ENCODE assay signal across 13 mouse cellular contexts in the genomic region with DNA sequence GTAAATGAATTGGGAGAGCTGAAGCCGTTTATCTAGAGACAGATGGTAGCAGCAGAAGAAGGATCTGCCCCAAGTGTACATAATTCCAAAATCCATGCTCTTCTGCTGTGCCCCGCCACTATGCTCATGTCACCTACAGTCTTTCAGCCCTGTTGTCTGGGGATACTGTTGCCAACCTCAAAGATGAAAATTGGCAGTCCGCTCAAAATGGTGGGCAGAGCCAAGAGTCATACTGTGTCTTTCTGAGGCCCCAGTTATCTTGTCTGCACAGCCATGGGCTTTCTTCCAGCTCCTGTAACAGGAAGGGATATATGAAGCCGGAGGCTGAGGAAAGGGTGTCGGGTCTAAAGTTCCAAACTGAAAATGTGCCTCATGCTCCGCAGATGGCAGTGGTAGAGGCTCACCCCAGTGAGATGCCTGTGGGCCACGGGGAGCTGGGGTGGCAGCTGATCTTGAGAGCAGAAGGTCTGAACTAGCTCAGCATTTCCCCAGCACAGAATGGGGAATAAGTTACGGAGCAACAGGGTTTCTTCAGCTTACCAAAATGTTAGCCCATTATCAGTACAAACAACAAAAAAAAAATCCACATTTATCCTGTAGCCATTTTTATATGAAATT.
DNase-seq lines count a peak whose midpoint lies in the region; ATAC-seq lines count a peak whose summit lies in the region.
"Had no signal": no experiment of that assay in that cellular context is flagged by ENCODE, and none has a peak within 500 bp of the region (broad histone marks: within the 10 kb centered on the region; RNA-seq: fewer than 3 reads in every experiment).

No protein-coding gene starts in this region.

- no peaks in the 10 kb centered on the region for H3K36me3 ChIP-seq in kidney, embryonic 16.5 days (ENCODE audit: insufficient read depth, low read length)
- H3K36me3 ChIP-seq: limb, embryonic 12.5 days; stomach, embryonic 15.5 days had no signal

- H3K27ac ChIP-seq in kidney, embryonic 16.5 days (ENCODE audit: low read length) = no peak overlapping the region
- H3K27ac ChIP-seq: kidney, postnatal 0 days; limb, embryonic 12.5 days; stomach, embryonic 15.5 days had no signal

- H3K9ac ChIP-seq in kidney, embryonic 16.5 days (replicated peaks; ENCODE audit: low read length) = no peak overlapping the region
- H3K9ac ChIP-seq: limb, embryonic 12.5 days; stomach, embryonic 15.5 days had no signal

- H3K27me3 ChIP-seq in kidney, embryonic 16.5 days (ENCODE audit: insufficient read depth, low read length) = no peaks in the 10 kb centered on the region
- H3K27me3 ChIP-seq: limb, embryonic 12.5 days; stomach, embryonic 15.5 days had no signal

- peak; percentile 10 for DNase-seq in gastrocnemius, adult 18-20 months (ENCODE audit: low spot score)
- DNase-seq in gastrocnemius, postnatal 36 days = no peak
- peak; percentile 3 to 20 for DNase-seq in spleen, postnatal 36 days (ENCODE audit: low spot score in 2 of 2)
- no peak for DNase-seq in spleen, postnatal 4 days (ENCODE audit: low spot score in 2 of 2)
- DNase-seq in layer of hippocampus, adult 11-12 months (ENCODE audit: low spot score) = peak; percentile 23
- no peak for DNase-seq in adrenal gland, postnatal 36 days
- DNase-seq in embryo, embryonic 10 days (ENCODE audit: low spot score) = no peak
- DNase-seq: retina, postnatal 1 day had no signal

- ATAC-seq in kidney, embryonic 16.5 days (ENCODE audit: low FRiP score, low TSS enrichment) = no peak
- ATAC-seq: lung, postnatal 0 days had no signal

- H3K4me3 ChIP-seq in kidney, embryonic 16.5 days (ENCODE audit: low read length) = no peak overlapping the region
- H3K4me3 ChIP-seq: limb, embryonic 12.5 days; stomach, embryonic 15.5 days had no signal

- 84% methylated on average over 8 of the region's 8 CpGs for WGBS in kidney, embryonic 16.5 days

- no peak overlapping the region for H3K4me2 ChIP-seq in kidney, embryonic 16.5 days (replicated peaks; ENCODE audit: low read depth, low read length)
- H3K4me2 ChIP-seq: limb, embryonic 12.5 days; stomach, embryonic 15.5 days had no signal

- H3K4me1 ChIP-seq in kidney, embryonic 16.5 days (ENCODE audit: insufficient read depth, low read length) = 0 out of 2 replicates have a peak, but pooled peaks cover 6% of the 10 kb centered on the region
- H3K4me1 ChIP-seq: limb, embryonic 12.5 days; stomach, embryonic 15.5 days had no signal

- intact Hi-C loops in gastrocnemius, postnatal 36 days (cut with DNase I) = no loop called here

- H3K9me3 ChIP-seq in kidney, embryonic 16.5 days (ENCODE audit: low read length) = no peaks in the 10 kb centered on the region
- H3K9me3 ChIP-seq: limb, embryonic 12.5 days; stomach, embryonic 15.5 days had no signal

Comparison
In these comparisons a context has a peak if more than half of its experiments do, and no peak if none do; other contexts are left out.
1. DNase-seq: peak in gastrocnemius, adult 18-20 months (single experiment), spleen, postnatal 36 days (2 of 2) and layer of hippocampus, adult 11-12 months (single experiment); none in gastrocnemius, postnatal 36 days (0 of 2), spleen, postnatal 4 days (0 of 2), adrenal gland, postnatal 36 days (0 of 2) and embryo, embryonic 10 days (single experiment).